Mouse (Mus musculus) lung, embryonic 15.5 days (tissue): ENCODE results near the gene Ddx6. TPM values are rescaled to one million over a fixed set of nuclear protein-coding genes. Genes with fewer than 3 reads are reported as not detected.
"Not testable (repeated sequence)": the region's sequence is repeated elsewhere in the genome, so short reads cannot be mapped to it uniquely, and the experiment has no call there.

Source experiments
- ATAC-seq: fragments of 200-750 bp; cut with Nextera tagmentation; 2 replicates; pipeline ENCODE4 v1.8.0; 2017; ENCODE audit warnings: moderate number of reproducible peaks, borderline replicate concordance; ENCODE audit not compliant: low FRiP score, low TSS enrichment; ENCODE audit errors: extremely low read depth
- H3K27ac ChIP-seq: fragments of 300-500 bp; sonication (generic); 2 replicates; pipeline ENCODE4 v1.5.1; 2015; ENCODE audit warnings: moderate library complexity, mild to moderate bottlenecking, inconsistent platforms
- H3K27me3 ChIP-seq: fragments of 300-500 bp; sonication (generic); 2 replicates; pipeline ENCODE4 v1.6.1; 2015; ENCODE audit warnings: inconsistent platforms
- H3K36me3 ChIP-seq: fragments of 300-500 bp; sonication (generic); 2 replicates; pipeline ENCODE4 v1.6.1; 2015; ENCODE audit warnings: inconsistent platforms
- H3K4me1 ChIP-seq: fragments of 300-500 bp; sonication (generic); 2 replicates; pipeline ENCODE4 v1.6.1; 2015; ENCODE audit warnings: inconsistent platforms
- H3K4me2 ChIP-seq: fragments of 300-500 bp; sonication (generic); 2 replicates; pipeline ENCODE4 v1.6.1; 2015; ENCODE audit warnings: inconsistent platforms, mild to moderate bottlenecking, moderate library complexity
- H3K4me3 ChIP-seq: fragments of 300-500 bp; sonication (generic); 2 replicates; pipeline ENCODE4 v1.5.1; 2015; ENCODE audit warnings: mild to moderate bottlenecking, inconsistent platforms
- H3K9ac ChIP-seq: fragments of 300-500 bp; sonication (generic); 2 replicates; pipeline ENCODE4 v1.6.1; 2015; ENCODE audit warnings: inconsistent platforms
- H3K9me3 ChIP-seq: fragments of 300-500 bp; sonication (generic); 2 replicates; pipeline ENCODE4 v1.6.1; 2016; ENCODE audit warnings: inconsistent platforms
- WGBS: fragments of 180-500 bp; shearing (Covaris S2); methylation state at CpG from one replicate; pipeline ENCODE4 v1.1.7; 2015; 5-methylcytosine and 5-hydroxymethylcytosine counted together
- polyA plus RNA-seq: library from polyadenylated mRNA; unstranded; fragments of >200 nt; fragmentation: Nextera tagmentation; extraction: Ambion mirVana; gene quantifications from 2 replicates; pipeline ENCODE4 v1.2.1, GENCODE M21; 2015

The Ddx6 gene
- 20.7 and 22.5 TPM in 2 replicates for polyA plus RNA-seq

DNA sequence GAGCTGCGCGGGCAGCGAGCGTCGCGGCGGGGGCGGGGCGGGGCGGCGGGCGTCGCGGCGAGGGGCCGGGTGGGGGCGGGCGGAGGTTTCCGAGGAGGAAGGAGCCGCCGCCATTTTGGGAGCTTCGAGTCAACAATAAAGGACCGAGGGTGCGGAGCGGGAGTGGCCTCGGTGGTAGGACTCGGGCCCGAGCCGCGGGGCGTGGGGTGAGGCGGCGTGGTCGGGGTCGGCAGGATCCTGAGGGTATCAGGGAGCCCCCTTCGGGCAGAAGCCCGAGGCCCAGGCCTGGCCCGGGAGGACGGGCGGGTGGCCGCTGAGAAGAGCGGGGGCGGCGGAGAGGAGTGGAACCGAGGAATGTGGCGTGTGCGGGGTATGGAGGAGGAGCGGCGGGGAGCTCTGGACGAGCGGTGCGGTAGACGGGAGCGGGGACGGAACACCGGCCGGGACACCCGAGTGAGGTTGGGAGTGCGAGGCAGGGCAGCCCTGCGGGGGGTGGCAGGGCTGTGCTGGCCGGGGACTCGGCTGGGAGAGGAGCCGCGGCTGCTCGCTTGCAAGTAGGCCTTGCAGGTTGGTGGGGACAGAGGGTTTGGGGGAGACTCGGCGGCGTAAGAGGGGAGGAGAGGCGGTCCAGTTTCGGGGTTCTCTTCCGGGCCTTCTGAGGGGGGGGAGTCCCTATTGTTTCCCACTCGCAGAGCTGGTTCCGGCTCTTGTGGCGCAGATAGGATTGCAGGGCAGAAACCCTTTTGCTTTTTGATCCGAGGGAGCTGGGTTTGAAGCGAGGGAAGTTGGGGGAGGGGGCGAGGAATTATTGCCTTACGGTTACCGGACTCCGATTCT, at the start of gene Ddx6:
Gene Ddx6, plus strand, starts transcription at position 114 of the 837 bp plus-strand sequence.
- Histone ChIP-seq H3K4me2 (peak within 1 kb of the TSS; percentile 68), H3K27me3 (no peaks in the 10 kb centered on the region), H3K4me3 (peak within 1 kb of the TSS; percentile 99), H3K36me3 (peaks cover 26% of the 10 kb centered on the region), H3K9me3 (no peaks in the 10 kb centered on the region), H3K4me1 (peaks cover 25% of the 10 kb centered on the region), H3K9ac (peak within 1 kb of the TSS; percentile 100), H3K27ac (peak within 1 kb of the TSS; percentile 98)
- WGBS = under 1% methylated on average over 69 of the region's 80 CpGs
- peak; percentile 66 for ATAC-seq

DNA sequence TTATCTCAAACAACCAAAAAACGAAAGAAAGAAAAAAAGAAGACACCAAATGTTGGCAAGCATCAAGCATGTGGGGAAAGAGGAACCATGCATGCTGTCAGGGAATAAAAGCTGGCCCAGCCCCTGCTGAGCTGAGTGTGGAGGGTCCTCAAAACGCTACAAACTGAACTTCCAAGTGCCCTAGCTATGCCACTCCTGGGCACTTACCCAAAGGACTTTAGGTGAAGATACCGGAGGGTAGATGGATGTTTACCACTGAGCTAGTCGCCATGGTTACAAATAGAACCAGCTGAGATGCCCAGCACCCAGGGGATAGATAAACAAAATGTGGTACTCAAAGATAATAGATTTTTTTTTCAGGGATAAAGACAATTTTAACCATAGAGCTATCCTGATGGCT, 43.1 kb upstream of the Ddx6 start, which contains the start of gene Cxcr5:
Gene Cxcr5, minus strand, starts transcription at position 281 of the 400 bp plus-strand sequence.
- 47% methylated on average over 4 of the region's 4 CpGs for WGBS
- H3K27me3 ChIP-seq = no peaks in the 10 kb centered on the region
- no peaks in the 10 kb centered on the region for H3K9me3 ChIP-seq

DNA sequence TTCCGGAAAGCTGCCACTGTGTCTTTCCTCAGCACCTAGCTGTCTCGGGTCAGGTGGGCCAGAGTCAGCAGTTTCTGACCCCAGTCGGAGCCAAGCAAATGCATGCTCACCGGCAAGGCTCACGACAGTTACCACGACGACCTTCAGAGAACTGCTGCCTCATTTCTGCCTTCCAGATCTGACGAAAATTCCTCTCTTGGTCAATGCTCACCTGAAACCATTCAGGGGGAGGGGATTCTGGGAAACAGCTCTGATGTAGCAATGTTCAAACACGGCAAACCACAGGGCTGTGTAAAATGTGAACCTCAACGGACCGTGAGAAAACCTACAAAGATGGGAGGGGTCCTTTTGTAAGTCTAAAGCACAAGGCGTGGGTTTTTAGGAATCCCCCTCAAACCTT, 41.8 kb upstream of the Ddx6 start:
- H3K4me3 ChIP-seq = no peak overlapping the region
- H3K9me3 ChIP-seq = no peaks in the 10 kb centered on the region
- 41% methylated on average over 12 of the region's 12 CpGs for WGBS
- H3K9ac ChIP-seq = no peak overlapping the region
- H3K4me1 ChIP-seq = no peaks in the 10 kb centered on the region
- H3K27me3 ChIP-seq = no peaks in the 10 kb centered on the region
- no peaks in the 10 kb centered on the region for H3K36me3 ChIP-seq
- H3K27ac ChIP-seq = no peak overlapping the region
- H3K4me2 ChIP-seq = no peak overlapping the region
- no peak for ATAC-seq

More for the DNA sequence above, 43.1 kb upstream of the Ddx6 start, which contains the start of gene Cxcr5:
- H3K27ac ChIP-seq = no peak within 1 kb of the TSS
- no peaks in the 10 kb centered on the region for H3K4me1 ChIP-seq
- H3K9ac ChIP-seq = no peak within 1 kb of the TSS
- no peak within 1 kb of the TSS for H3K4me3 ChIP-seq
- H3K4me2 ChIP-seq = no peak within 1 kb of the TSS
- no peaks in the 10 kb centered on the region for H3K36me3 ChIP-seq
- ATAC-seq = no peak

DNA sequence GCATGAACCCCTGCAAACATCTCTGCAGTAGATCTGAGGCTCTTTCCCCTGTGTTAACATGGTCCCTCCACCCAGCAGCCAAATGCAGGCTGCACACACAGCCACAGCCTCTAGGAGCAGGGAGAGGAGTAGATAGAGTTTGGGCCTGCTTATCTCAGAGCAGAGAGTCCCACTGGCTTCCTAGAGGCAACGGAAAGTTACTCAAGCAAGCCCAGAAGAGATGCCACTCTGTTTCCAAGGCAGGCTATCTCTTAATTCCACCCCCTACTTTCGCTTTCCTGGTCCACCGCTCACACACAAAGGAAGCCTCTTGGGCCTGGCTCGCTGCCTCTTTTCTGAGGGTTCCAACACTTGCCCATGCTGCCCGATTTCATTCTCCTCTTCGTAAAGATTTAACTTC, 39.3 kb upstream of the Ddx6 start:
- WGBS = 78% methylated on average over 6 of the region's 6 CpGs
- H3K9ac ChIP-seq = no peak overlapping the region
- ATAC-seq = no peak
- no peak overlapping the region for H3K27ac ChIP-seq
- no peaks in the 10 kb centered on the region for H3K4me1 ChIP-seq
- no peaks in the 10 kb centered on the region for H3K9me3 ChIP-seq
- no peaks in the 10 kb centered on the region for H3K36me3 ChIP-seq
- H3K4me3 ChIP-seq = no peak overlapping the region
- no peak overlapping the region for H3K4me2 ChIP-seq
- no peaks in the 10 kb centered on the region for H3K27me3 ChIP-seq

DNA sequence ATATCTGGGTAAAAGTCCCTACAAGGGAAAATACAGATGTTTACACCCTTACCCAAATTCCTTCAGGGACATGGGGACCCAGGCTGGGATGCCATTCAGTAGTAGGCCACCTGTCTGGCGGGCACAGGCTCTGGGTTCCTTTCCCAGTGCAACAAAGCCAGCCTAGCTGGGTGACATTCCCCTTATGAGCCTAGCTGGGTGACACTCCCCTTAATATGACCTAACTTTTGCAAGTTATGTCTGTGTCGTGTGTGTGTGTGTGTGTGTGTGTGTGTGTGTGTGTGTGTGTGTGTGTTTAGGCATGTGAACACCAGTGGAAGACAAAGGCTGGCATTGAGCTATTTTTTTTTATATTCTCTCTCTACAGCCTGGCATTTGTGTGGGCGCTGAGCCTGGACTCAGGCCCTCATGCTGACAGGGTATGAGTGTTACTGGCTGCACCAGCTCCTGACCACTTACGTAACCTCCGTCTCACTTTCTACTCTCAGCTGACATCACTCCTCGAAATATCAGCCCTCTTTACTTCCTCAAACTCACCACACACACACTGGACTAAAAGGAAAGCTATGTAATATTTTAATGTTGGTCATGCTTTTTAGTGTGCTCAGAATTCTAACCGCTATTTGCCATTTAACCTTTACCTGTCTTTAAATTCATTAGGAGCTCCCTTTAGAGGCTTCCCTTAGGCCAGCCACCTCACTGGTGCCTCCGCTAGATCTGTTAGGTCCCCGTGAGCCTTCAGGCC, 37.2 kb upstream of the Ddx6 start:
- ATAC-seq = no peak
- 63% methylated on average over 9 of the region's 9 CpGs for WGBS

DNA sequence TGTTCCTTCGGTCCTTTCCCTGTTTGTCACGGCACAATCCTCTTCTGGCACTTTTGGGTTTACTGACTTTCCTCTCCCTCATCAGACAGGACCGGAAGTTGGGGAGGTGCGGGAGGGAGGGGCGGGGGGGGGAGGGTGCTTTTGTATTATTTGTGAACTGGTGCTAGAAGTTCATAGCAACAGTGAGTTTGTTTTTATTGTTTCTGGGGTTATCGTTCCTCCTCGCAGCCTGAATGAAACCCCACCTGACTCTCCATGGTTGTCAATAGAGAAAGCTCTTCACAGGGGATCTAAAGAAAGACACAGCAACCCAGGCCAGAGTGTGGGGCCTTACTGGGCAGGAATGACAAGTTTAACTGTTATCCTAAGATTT, 36.6 kb upstream of the Ddx6 start:
- Histone ChIP-seq H3K27ac (0 out of 2 replicates have a peak overlapping the region, but pooled peaks have one; percentile 5), H3K27me3 (no peaks in the 10 kb centered on the region), H3K9me3 (no peaks in the 10 kb centered on the region), H3K36me3 (no peaks in the 10 kb centered on the region), H3K4me3 (no peak overlapping the region), H3K4me2 (no peak overlapping the region), H3K9ac (no peak overlapping the region), H3K4me1 (no peaks in the 10 kb centered on the region)
- 41% methylated on average over 7 of the region's 7 CpGs for WGBS
- no peak for ATAC-seq

More for the DNA sequence above, 37.2 kb upstream of the Ddx6 start:
- Histone ChIP-seq H3K4me3 (no peak overlapping the region), H3K9ac (no peak overlapping the region), H3K27me3 (no peaks in the 10 kb centered on the region), H3K4me1 (no peaks in the 10 kb centered on the region), H3K27ac (0 out of 2 replicates have a peak overlapping the region, but pooled peaks have one; percentile 5), H3K4me2 (no peak overlapping the region), H3K9me3 (no peaks in the 10 kb centered on the region), H3K36me3 (no peaks in the 10 kb centered on the region)

GRCm38 (mm10) chr9:44570939-44571382, 33.7 kb upstream of the Ddx6 start:
- Histone ChIP-seq H3K27ac (no peak overlapping the region), H3K4me1 (no peaks in the 10 kb centered on the region), H3K4me3 (no peak overlapping the region), H3K4me2 (no peak overlapping the region), H3K36me3 (no peaks in the 10 kb centered on the region), H3K9me3 (no peaks in the 10 kb centered on the region), H3K27me3 (no peaks in the 10 kb centered on the region), H3K9ac (no peak overlapping the region)
- 75% methylated on average over 12 of the region's 12 CpGs for WGBS
- no peak for ATAC-seq

- Histone ChIP-seq H3K4me1 (no peaks in the 10 kb centered on the region), H3K4me2 (no peak overlapping the region), H3K9ac (no peak overlapping the region), H3K9me3 (no peaks in the 10 kb centered on the region), H3K36me3 (no peaks in the 10 kb centered on the region), H3K27me3 (no peaks in the 10 kb centered on the region), H3K4me3 (no peak overlapping the region), H3K27ac (no peak overlapping the region)
- no peak for ATAC-seq
- WGBS = 62% methylated on average over 4 of the region's 4 CpGs
These were observed 31.4 kb upstream of the Ddx6 start for GRCm38 (mm10) chr9:44573306-44573705.

DNA sequence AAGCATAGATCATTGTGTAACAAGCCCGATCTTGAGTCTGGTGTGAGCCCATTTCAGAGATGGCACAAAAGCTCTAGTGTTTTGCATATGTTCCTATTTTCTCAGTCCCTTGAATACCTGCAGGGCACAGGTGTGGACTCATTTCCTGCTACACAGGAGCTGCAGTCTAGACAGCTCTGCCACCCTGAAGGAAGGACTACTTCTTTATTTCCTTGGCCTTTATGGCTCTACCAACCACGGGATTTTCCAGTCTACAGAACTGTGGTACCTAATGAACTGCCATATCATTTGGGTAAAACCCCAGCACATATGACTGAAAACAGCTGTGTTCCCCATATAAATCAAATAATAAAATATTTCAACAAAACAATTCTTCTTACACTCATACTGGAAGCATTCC, 29.6 kb upstream of the Ddx6 start:
- H3K4me3 ChIP-seq = no peak overlapping the region
- no peaks in the 10 kb centered on the region for H3K36me3 ChIP-seq
- H3K9ac ChIP-seq = no peak overlapping the region
- 83% methylated on average over 2 of the region's 2 CpGs for WGBS
- H3K27me3 ChIP-seq = no peaks in the 10 kb centered on the region
- 0 out of 2 replicates have a peak, but pooled peaks cover 4% of the 10 kb centered on the region for H3K4me1 ChIP-seq
- ATAC-seq = no peak
- H3K4me2 ChIP-seq = no peak overlapping the region
- H3K27ac ChIP-seq = no peak overlapping the region
- H3K9me3 ChIP-seq = no peaks in the 10 kb centered on the region

GRCm38 (mm10) chr9:44576046-44576445, 28.6 kb upstream of the Ddx6 start:
- not testable (repeated sequence) for H3K27me3 ChIP-seq, ATAC-seq, H3K4me3 ChIP-seq, H3K4me2 ChIP-seq, H3K27ac ChIP-seq, H3K9ac ChIP-seq, H3K36me3 ChIP-seq, H3K4me1 ChIP-seq, H3K9me3 ChIP-seq
- WGBS = 90% methylated on average over 7 of the region's 7 CpGs

- Histone ChIP-seq H3K36me3 (no peaks in the 10 kb centered on the region), H3K4me3 (no peak overlapping the region), H3K9me3 (no peaks in the 10 kb centered on the region), H3K9ac (no peak overlapping the region), H3K27ac (no peak overlapping the region), H3K4me1 (0 out of 2 replicates have a peak, but pooled peaks cover 4% of the 10 kb centered on the region), H3K4me2 (peak overlapping the region; percentile 41), H3K27me3 (no peaks in the 10 kb centered on the region)
- peak; percentile 82; the same call in 1 of the 2 replicates for ATAC-seq
- WGBS = 29% methylated on average over 6 of the region's 6 CpGs
These were observed 25.3 kb upstream of the Ddx6 start for GRCm38 (mm10) chr9:44579392-44579791.

- H3K36me3 ChIP-seq = no peaks in the 10 kb centered on the region
- no peak overlapping the region for H3K4me2 ChIP-seq
- ATAC-seq = no peak
- no peaks in the 10 kb centered on the region for H3K27me3 ChIP-seq
- WGBS = 81% methylated on average over 5 of the region's 5 CpGs
- no peak overlapping the region for H3K4me3 ChIP-seq
- 0 out of 2 replicates have a peak, but pooled peaks cover 4% of the 10 kb centered on the region for H3K4me1 ChIP-seq
- no peak overlapping the region for H3K27ac ChIP-seq
- no peaks in the 10 kb centered on the region for H3K9me3 ChIP-seq
- no peak overlapping the region for H3K9ac ChIP-seq
These were observed 24.6 kb upstream of the Ddx6 start for GRCm38 (mm10) chr9:44580085-44580484.
